Mouse (Mus musculus) adrenal gland, adult (tissue): ENCODE measurements around the gene Acsl6.
"Not testable (repeated sequence)": the region's sequence is repeated elsewhere in the genome, so short reads cannot be mapped to it uniquely, and the experiment has no call there.

Experiments
- DNase-seq, 2 experiments: peaks; one replicate each; pipeline ENCODE4 v3.0.0; 2022 to 2023; ENCODE audit warnings: low spot score in 1 of 2; ENCODE audit not compliant: inconsistent age in 2 of 2

The Acsl6 gene

GRCm38 (mm10) chr11:54372553-54372952, 69.0 kb downstream of the Acsl6 start:
- no peak for DNase-seq

GRCm38 (mm10) chr11:54390386-54390785, 86.8 kb downstream of the Acsl6 start:
- DNase-seq = no peak

- DNase-seq = no peak
These were observed 87.7 kb downstream of the Acsl6 start for GRCm38 (mm10) chr11:54391326-54391725.

GRCm38 (mm10) chr11:54396686-54397085, 93.1 kb downstream of the Acsl6 start:
- no peak for DNase-seq

GRCm38 (mm10) chr11:54398058-54398457, 94.5 kb downstream of the Acsl6 start:
- DNase-seq = no peak

DNA sequence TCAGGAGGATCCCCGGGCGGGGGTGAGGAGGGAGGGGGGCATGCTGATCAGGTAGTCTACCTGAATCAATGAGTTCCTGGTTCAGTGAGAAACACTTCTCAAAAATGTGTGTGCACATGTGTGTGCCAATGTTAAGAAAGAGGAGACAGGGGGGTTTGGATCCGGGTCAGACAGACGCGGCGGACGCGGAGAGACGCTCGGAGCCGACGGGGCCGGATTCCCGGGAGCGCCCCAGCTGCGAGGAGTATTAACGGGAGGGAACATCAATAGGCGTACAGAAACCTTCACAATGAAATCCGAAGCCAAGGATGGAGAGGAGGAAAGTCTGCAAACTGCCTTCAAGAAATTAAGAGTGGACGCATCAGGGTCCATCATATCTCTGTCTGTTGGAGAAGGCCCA, 97.2 kb downstream of the Acsl6 start:
- DNase-seq = not testable (repeated sequence)

DNA sequence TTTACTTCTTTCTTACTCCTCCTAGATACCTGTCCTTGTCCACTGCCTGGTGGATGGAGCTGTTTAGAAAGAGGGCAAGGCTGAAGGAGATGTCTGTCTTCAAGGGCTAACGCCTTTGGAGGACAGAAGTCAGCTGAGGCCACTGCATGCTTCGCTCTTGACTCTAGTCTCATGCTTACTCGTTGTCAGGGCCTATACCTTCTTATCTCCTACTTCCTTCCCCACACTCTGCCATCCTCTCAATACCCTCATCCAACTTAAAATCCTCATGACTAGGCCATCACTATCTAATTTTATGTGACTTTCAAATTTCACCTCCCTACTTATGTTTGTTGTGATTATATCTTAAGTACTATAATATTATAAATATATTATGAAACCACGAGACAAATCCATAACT, 101.3 kb downstream of the Acsl6 start:
- DNase-seq = no peak

DNA sequence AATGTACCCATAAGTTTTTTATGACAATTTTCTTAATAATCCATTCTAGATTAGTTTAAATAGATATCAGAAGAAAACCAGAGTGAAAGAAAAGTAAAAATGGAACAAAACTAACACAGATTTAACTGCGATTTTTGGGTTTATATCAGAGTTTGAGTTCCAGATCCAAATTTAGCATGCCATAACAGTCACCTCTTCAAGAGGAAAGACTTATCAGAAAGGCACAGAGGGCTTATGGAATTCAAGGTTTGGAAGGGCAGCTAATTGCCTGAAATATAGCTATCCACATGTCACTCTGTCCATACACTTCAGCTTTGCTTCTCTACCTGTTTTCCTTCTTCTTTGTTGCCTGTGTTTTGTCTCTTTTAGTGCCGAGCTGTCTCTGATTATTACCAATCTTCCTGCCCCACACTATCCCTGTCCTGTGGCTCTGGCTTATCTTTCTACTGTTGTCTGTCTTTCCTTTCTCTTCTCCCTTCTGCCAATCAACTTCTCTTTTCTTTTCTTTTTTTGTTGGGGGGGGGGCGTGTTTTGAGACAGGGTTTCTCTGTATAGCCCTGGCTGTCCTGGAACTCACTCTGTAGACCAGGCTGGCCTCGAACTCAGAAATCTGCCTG, 103.4 kb downstream of the Acsl6 start:
- no peak for DNase-seq

DNA sequence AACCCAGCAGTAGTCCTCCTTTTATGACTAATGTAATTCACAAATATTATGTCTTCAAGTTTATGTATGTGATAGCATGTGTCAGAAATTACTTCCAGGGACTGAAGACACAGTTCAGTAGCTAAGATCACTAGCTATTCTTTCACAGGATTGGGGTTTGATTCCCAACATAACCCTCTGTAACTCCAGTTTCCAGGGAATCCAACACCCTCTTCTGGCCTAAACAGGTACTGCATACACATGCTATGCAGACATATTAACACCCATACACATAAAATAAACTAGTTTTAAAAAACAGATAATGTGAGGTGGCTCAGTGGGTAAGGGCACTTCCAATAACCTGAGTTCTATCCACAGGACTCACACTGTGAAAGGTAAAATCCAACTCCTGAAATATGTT, 107.0 kb downstream of the Acsl6 start:
- no peak for DNase-seq

DNA sequence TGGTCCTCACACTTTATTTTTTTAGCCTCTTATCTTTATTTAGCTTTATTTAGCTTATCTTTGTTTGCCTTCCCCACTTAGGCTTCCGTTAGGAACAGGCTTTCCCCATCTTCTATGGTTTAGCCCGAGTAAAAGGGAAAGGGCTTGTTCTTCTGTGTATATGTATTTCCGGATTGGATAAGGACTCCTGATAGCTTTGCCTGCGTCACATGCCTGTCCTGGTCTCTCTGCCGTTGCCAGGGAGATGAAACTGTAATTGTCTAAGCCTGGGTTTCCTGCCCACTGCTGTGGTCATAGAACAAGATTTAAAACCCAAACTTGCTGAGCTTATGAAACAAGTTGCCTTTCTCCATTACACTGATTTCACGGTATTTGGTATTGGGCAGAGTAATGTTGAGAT, 109.4 kb downstream of the Acsl6 start:
- peak in 1 of 2 experiments; percentile 44 for DNase-seq
